Mouse (Mus musculus) liver, embryonic 14.5 days (tissue): Measurements from ENCODE around the gene Ndufaf3.

Source experiments
- CTCF ChIP-seq: IDR thresholded peaks from 2 replicates; pipeline ENCODE4 v1.5.1; 2016; ENCODE audit warnings: antibody characterized with exemption, low read depth, control low read depth
- EP300 ChIP-seq: IDR thresholded peaks from 2 replicates; pipeline ENCODE4 v1.6.1; 2016; ENCODE audit warnings: antibody characterized with exemption, low read depth

DNA sequence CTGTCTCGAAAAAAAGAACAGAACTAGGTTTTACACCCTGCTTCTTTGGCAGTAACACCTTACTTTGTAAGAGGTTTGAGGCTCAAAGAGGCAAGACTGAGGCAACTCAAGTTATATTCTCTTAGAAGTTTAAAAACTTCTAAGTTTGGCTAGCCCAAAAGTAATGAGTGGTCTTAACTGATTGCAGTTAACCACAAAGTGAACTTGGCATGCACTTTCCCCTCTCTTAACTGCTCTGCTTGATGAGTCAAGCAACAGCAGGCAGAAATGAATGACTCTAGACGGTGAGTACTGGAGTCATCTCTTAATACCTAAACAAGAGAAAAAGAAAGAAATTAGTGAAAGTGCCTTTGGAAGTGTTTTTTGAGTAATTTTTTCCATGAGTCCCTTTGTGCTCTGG, 45.6 kb downstream of the Ndufaf3 start:
- no peak for TF ChIP-seq CTCF
- no peak for TF ChIP-seq EP300
